Mouse (Mus musculus): ENCODE results near the gene Klhl42.
A peak's percentile ranks its signal among the peaks of the same experiment; 100 is the strongest.

The Klhl42 gene

DNA sequence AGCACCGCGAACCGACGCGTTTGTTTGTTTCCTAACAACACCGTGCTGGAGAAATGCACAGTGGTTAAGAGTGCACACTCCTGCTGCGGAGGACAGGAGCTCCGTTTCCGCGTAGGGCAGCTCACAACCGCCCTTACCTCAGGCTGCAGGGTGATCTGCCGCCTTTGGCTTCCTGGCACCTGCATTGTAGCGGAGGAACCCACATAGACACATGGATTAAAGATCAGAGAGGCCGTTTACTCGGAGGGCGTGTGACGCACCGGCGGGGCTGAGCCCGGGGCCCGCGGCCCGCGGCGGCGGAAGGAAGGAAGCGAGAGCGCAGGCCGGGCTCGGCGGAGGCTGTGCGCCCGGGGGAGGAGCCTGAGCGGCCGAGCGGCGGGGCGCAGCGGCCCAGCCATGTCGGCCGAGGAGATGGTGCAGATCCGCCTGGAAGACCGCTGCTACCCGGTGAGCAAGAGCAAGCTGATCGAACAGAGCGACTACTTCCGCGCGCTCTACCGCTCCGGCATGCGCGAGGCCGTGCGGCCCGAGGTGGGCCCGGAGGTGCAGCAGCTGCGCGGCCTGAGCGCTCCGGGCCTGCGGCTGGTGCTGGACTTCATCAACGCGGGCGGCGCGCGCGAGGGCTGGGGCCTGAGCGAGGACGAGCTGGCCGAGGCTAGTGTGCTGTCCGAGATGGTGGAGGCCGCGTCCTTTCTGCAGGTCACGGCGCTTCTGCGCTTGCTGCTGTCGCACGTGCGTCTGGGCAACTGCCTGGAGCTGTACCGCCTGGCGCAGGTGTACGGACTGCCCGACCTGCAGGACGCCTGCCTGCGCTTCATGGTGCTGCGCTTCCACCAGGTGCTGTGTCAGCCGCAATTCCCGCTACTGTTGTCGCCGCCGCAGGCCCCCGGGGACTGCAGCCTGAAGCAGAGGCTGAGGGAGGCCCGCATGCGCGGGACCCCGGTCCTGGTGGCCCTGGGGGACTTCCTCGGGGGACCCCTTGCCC lies at the start of gene Klhl42:
Klhl42 (plus strand) TSS at position 244 of the 985 bp plus-strand sequence.
- DNase-seq (ENCODE audit: low spot score in 2 of 2) = peak; percentile 78 to 84

DNA sequence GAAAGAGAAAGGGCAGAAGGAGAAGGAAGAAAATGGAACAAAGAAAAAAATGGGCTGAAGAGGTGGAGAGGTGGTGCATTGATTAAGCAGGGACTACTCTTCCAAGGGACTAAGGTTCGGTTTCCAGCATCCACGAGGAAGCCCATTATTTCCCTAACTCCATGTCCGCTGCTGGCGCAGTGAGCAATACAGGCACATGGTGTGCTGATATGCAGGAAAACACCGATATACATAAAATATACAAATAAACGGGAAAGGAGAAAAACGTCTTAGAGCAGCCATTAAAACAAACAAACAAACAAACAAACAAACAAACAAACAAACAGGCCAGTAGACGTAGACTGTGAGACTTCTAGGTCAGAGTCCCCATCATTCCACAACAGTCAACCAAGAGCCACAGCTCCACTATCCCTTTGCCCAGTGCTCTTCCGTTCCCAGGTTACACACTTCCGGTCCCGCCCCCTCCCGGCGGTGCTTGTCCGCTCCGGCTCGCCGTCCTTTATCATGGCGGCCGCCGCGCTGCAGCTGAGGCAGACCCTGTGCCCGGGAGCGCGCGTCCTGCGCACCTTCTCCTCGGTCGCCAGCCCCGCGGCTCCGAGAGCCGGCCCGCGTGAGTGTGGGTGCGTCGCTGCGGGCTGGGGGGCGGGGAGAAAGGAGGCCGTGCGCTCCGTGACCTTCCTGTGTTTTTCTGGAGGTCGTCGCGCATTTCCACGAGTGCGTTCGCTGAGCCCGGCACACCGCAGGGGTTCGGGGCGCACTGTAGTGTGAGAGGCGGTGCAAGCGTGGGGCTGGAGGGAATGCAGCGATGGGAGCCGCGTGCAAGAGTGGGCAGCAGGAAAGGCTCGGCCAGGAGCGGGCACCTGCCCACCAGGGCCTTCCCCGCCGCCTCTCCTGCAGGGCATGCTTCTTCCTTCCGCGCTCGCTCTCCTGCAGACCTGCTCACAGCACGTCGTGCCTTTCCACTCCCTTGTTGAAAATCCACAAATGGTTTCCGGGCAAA lies 48.6 kb upstream of the Klhl42 start, which contains the start of gene Mrps35:
Mrps35 (plus strand) TSS at position 474 of the 1,000 bp plus-strand sequence.
- peak; percentile 81 to 87 for DNase-seq (ENCODE audit: low spot score in 2 of 2)

DNA sequence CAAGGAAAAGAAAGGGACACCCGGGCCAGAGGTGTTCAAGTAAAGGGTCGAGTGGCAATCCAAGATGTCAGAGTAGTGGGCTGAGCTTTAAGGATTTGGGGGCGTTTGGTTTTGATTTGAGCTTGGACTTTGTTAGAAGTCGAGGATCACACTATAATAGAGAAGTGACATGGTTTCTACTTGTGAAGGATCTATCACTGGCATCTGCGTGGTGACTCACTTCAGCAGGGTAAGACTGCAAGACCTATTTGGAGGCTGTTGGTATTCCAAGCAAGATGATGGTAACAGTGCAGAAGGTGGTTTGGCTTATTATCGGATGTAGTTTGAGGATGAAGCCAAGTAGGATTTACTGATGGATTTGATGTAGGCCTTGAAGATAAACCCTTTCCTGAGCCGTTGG lies 47.5 kb upstream of the Klhl42 start:
- DNase-seq (ENCODE audit: low spot score in 2 of 2) = no peak

- no peak for DNase-seq (ENCODE audit: low spot score in 2 of 2)
Measured at GRCm38 (mm10) chr6:147049239-147049805, 41.9 kb upstream of the Klhl42 start.

- DNase-seq (ENCODE audit: low spot score in 2 of 2) = no peak
Measured at GRCm38 (mm10) chr6:147051666-147052065, 39.5 kb upstream of the Klhl42 start.

DNA sequence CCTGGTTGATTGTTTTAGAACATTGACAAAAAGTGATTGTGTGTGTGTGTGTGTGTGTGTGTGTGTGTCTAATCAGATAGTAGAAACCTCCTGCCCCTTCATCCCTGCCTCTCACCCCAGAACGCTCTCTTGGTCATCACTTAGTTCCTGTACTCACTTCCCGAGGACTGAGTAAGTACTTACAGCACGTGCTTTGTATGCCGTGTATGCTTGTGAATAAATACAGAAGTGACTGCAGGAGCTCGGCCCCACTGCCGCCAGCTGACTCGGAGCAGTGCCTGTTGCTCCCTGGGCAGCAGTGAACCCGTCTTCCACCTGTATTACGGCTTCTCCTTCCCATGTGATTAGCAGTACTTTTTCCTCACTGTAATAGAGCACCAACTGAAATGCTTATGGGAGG lies 38.7 kb upstream of the Klhl42 start:
- DNase-seq (ENCODE audit: low spot score in 2 of 2) = no peak

DNA sequence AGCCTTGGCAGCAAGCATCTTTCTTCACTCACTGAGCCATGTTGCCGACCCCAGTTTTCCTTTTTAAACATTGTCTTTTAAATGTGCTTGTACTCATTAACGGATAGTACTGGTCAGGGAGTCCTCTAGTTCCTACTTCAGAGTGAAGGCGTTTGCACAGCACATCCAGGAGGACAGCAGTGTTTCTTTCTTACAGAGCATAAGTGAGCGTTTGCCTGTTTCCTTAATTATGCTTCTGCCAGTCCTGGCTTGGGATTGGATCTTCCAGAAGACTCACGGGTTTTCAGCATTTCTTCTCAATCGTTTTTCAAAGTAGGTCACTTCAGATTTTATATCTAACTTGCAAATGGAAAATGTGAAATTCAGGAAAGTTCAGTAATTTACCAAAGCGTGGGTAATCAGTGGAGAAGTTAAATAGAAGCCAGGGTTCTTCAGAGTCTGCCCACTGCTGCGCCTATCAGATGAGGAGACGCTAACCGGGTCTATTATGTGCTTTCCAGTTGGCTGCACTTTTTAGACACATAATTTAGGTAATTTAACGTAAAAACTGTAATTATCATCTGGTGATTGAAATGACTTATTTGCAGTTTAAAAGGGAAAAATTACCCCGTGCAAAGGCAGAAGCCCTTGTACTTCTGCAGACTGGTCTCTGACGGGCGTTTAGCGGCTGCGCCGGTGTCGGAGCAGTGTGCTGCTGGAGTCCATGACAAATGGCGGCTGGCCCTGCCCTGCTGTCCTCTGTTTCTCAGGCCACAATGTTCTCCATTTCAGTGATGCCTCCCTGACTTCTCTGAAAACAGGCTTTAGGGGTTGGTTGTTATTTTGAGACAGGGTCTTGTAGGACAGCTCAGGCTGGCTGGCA lies 37.2 kb upstream of the Klhl42 start:
- no peak for DNase-seq (ENCODE audit: low spot score in 2 of 2)

- no peak for DNase-seq (ENCODE audit: low spot score in 2 of 2)
Measured at GRCm38 (mm10) chr6:147055374-147055977, 35.7 kb upstream of the Klhl42 start.

GRCm38 (mm10) chr6:147059326-147059725 lies 31.9 kb upstream of the Klhl42 start:
- DNase-seq (ENCODE audit: low spot score in 2 of 2) = no peak

DNA sequence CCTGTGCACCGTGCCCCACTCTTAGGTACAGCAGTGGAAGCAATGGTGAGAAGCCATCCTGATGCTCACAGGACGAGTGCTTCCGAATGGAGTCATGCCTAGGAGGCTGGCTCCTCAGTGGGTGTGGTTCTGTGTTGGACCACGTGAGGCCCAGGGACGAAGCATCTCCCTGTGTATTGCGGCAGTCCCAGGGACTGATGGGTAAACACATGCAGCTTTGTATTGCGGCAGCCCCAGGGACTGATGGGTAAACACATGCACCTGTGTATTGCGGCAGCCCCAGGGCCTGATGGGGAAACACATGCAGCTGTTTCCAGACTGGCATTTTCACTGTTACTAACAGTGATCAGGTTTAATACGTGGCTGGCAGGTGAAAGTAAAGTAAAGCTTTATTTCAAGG lies 29.5 kb upstream of the Klhl42 start:
- DNase-seq (ENCODE audit: low spot score in 2 of 2) = no peak

GRCm38 (mm10) chr6:147062034-147062433 lies 29.1 kb upstream of the Klhl42 start:
- no peak for DNase-seq (ENCODE audit: low spot score in 2 of 2)

- DNase-seq (ENCODE audit: low spot score in 2 of 2) = no peak
Measured at GRCm38 (mm10) chr6:147062694-147063093, 28.5 kb upstream of the Klhl42 start.

DNA sequence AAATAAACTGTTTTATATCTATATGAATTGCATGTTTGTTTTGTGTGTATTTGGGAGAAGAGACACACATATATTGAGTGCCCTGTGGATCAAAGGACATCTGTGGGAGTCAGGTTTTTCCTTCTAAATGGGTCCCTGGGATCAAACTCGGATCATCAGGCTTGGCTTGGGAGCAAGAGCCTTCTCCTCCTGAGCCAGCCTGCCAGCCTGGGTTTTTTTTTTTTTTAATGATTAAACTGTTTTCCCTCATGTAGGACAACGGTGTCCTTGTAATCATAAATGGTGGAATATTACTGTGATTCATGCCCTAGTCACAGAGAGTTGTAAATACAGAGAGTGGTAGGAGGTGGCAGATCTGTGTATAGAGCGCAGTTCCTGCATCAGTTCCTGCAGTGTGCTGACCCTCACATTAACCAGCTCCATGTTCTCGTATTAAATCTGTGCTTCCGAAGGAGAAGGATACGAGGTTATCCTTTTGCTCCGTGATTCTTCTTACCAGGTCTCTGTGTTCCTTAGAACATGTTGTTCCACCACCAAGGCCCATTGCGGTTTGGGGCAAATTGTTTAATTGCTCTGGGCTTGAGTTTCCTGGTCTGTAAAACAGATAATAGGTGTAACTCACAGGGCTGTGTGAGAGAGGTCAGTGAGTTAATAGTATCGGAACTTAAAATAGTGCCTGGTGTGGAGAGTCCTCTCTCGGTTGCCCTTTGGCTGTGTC lies 26.8 kb upstream of the Klhl42 start:
- DNase-seq (ENCODE audit: low spot score in 2 of 2) = no peak

GRCm38 (mm10) chr6:147064944-147065261 lies 26.3 kb upstream of the Klhl42 start:
- no peak for DNase-seq (ENCODE audit: low spot score in 2 of 2)

GRCm38 (mm10) chr6:147075808-147076387 lies 15.3 kb upstream of the Klhl42 start:
- DNase-seq (ENCODE audit: low spot score in 2 of 2) = no peak

- DNase-seq (ENCODE audit: low spot score in 2 of 2) = no peak
Measured at GRCm38 (mm10) chr6:147076878-147077277, 14.3 kb upstream of the Klhl42 start.

DNA sequence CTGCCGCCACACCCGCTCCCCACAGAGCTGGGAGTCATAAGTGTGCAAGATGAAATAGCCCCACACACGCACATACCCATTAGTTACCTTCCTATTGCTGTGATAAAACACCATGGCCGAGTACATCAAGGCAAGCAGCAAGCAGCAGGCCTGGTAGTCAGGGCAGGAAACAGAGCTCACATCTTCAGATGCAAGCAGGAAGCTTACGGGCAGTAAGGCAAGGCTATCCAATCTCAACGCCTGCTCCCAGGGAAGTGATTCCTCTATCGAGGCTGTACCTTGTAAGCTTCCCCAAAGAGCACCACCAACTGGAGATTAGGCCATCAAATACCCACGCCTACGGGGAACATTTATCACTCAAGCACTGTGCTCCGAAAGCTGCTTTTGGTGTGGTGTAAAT lies 11.3 kb upstream of the Klhl42 start:
- DNase-seq (ENCODE audit: low spot score in 2 of 2) = no peak

DNA sequence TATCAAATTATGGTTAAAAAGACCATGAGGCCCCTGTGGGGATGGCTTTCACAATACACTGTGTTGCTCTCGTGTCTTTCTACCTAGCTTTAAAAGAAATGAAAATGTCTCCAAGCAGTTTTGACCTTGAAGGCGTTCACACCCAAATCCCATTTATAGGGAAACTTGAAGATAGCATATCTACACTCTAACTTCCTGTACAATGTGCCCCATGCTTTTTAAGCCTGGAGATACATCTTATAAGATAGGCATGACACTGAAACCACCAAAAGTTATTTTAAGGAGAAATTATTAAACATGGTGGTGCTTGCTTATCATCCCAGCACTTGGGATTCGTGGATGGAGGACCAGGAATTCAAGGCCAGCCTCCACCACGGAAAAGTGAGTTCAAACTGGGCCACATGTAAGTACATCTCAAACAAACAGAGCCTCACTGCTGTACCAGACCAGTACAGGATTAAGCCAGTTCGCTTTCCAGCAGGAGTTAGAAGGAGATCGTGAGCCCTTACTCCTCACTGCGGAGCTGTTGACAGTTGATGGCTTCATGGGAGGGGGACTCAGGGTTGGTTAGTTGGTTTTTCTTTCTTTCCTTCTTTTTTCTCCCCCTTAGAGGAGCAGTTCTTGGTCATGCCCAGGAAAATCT lies 5.7 kb upstream of the Klhl42 start:
- no peak for DNase-seq (ENCODE audit: low spot score in 2 of 2)
